Mouse (Mus musculus) thymus, adult 2 months (tissue): ENCODE measurements at regions not wholly inside any gene's neighbourhood (a gene's known extent, or its start where the extent isn't known, plus 50 kb on each side); places are given as distances from the start of the nearest gene placed in this dataset.

ENCODE experiments used
- DNase-seq: peaks from one replicate; pipeline ENCODE4 v3.0.0; 2021
- H3K27ac ChIP-seq: fragments of 200-500 bp; 2 replicates; pipeline ENCODE4 v1.5.1; 2012; ENCODE audit warnings: low read length, control low read depth; ENCODE audit not compliant: control insufficient read depth, insufficient read depth
- H3K27me3 ChIP-seq: fragments of 200-500 bp; 2 replicates; pipeline ENCODE4 v1.6.1; 2012; ENCODE audit warnings: mild to moderate bottlenecking, low read length, moderate library complexity, mixed read lengths; ENCODE audit not compliant: control insufficient read depth, insufficient read depth
- H3K36me3 ChIP-seq: fragments of 200-500 bp; 2 replicates; pipeline ENCODE4 v1.6.1; 2012; ENCODE audit warnings: mild to moderate bottlenecking, low read length, moderate library complexity; ENCODE audit not compliant: control insufficient read depth, insufficient read depth
- H3K4me1 ChIP-seq: fragments of 200-500 bp; replicated peaks from 2 replicates; pipeline ENCODE4 v1.6.1; 2012; ENCODE audit warnings: low read length; ENCODE audit not compliant: control insufficient read depth, insufficient read depth
- H3K4me3 ChIP-seq: fragments of 200-500 bp; 2 replicates; pipeline ENCODE4 v1.5.1; 2012; ENCODE audit warnings: mild to moderate bottlenecking, low read length, control low read depth, moderate library complexity; ENCODE audit not compliant: control insufficient read depth, insufficient read depth
- CTCF ChIP-seq: fragments of 200-500 bp; IDR thresholded peaks from 2 replicates; pipeline ENCODE4 v1.5.1; 2012; ENCODE audit warnings: mild to moderate bottlenecking, control low read depth, low read length, moderate library complexity, borderline replicate concordance; ENCODE audit not compliant: control insufficient read depth, poor library complexity, insufficient read depth; ENCODE audit errors: extremely low read depth
- POLR2A ChIP-seq: fragments of 200-500 bp; IDR thresholded peaks from 2 replicates; pipeline ENCODE4 v1.6.1; 2012; ENCODE audit warnings: mild to moderate bottlenecking, low read length, control low read depth, moderate library complexity; ENCODE audit not compliant: control insufficient read depth, poor library complexity, insufficient read depth; ENCODE audit errors: extremely low read depth
- WGBS: fragments of 180-500 bp; shearing (Covaris S2); methylation state at CpG from one replicate; pipeline ENCODE4 v1.1.7; 2018; 5-methylcytosine and 5-hydroxymethylcytosine counted together

DNA sequence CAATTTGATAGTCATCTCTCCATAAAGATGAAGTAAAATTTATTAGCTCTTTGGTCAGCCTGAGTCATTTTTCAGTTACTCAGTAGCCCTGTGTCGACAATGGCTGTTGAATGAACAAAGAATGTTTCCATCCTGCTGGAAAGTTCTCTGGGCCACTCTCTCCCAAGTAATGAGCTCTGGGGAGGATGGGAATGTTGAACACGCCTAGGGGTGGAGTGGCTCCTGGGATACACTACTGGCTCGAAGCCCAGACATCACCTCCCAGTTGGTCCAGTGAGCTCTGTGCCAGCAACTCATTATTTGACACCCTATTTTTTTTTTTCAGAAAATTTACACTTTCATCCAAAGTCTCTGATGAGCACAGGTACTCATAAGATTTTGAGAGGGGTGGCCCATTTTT lies 174.1 kb downstream of the Tmem26 start:
- H3K4me1 ChIP-seq, result no peaks in the 10 kb centered on the region
- DNase-seq, result no peak
- H3K4me3 ChIP-seq, result no peak overlapping the region
- H3K27me3 ChIP-seq, result no peaks in the 10 kb centered on the region
- no peak overlapping the region for H3K27ac ChIP-seq
- no peaks in the 10 kb centered on the region for H3K36me3 ChIP-seq
- TF ChIP-seq POLR2A (no peak), CTCF (no peak)
- 88% methylated on average over 3 of the region's 3 CpGs for WGBS

DNA sequence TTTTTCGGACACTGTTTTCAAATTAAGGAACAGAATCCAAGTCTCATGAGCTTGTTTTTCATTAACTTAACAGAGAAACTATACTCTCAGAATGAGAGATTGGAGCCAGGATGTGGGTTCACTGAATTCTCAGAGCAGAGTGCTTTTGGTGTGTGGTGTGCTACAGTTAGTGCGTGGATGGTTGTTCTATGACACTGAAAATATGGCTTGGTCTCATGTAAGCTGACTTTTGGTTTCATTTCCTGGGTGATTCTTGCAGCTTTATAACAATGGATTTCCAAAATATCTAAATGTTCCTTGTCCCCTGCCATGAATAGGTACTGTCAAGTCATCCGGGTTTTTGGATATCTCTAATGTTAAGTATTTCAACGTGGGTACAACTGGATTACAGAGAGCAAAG lies 177.7 kb downstream of the Tmem26 start:
- WGBS, result 60% methylated on average over 4 of the region's 4 CpGs
- Histone ChIP-seq H3K27me3 (no peaks in the 10 kb centered on the region), H3K27ac (no peak overlapping the region), H3K36me3 (no peaks in the 10 kb centered on the region), H3K4me3 (no peak overlapping the region), H3K4me1 (no peaks in the 10 kb centered on the region)
- no peak for DNase-seq
- no peak for TF ChIP-seq CTCF
- TF ChIP-seq POLR2A, result no peak

DNA sequence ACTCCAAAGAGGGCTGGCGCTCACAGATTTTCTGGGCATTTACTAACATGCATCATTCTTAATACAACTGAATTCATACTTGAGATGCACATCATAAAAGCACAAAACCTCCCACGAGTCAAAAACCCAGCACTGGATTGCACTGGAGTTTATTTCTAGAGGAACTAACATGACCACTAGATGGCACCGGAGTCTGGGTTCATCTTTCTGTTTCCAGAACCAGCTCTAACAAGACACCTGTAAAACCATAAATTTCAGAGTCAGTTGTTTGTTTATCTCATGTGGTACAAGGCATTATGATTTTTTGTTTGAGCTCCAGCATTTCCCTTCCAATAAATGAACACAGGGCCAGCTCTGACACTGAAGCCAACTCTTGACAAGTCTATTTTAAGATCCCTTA lies 179.2 kb downstream of the Tmem26 start:
- TF ChIP-seq CTCF (no peak), POLR2A (no peak)
- no peak overlapping the region for H3K4me3 ChIP-seq
- 37% methylated on average over 3 of the region's 3 CpGs for WGBS
- no peak overlapping the region for H3K27ac ChIP-seq
- H3K4me1 ChIP-seq, result no peaks in the 10 kb centered on the region
- no peaks in the 10 kb centered on the region for H3K27me3 ChIP-seq
- H3K36me3 ChIP-seq, result no peaks in the 10 kb centered on the region
- peak; percentile 4 for DNase-seq

DNA sequence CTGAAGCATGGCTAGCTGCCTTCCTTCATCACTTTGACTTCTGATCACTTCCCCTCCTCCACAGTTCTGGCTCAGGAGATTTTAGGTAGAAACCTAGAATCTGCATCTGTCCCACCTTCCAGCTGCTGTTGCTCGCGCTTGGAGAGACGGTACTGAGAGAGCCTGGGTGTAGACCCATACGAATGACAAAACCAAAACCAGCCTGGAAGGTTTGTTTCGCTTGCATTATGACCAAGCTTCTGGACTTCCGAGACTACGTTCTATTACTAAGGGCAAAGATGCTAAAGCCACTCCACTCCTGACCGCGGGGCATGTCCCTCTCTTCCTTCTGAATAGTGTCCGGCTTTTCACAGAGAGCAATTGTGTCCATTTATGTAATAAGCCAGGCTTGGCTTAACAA lies 180.9 kb downstream of the Tmem26 start:
- Histone ChIP-seq H3K36me3 (no peaks in the 10 kb centered on the region), H3K27ac (no peak overlapping the region), H3K4me1 (no peaks in the 10 kb centered on the region), H3K4me3 (no peak overlapping the region), H3K27me3 (no peaks in the 10 kb centered on the region)
- 98% methylated on average over 10 of the region's 10 CpGs for WGBS
- TF ChIP-seq POLR2A, result no peak
- TF ChIP-seq CTCF, result no peak
- DNase-seq, result no peak

DNA sequence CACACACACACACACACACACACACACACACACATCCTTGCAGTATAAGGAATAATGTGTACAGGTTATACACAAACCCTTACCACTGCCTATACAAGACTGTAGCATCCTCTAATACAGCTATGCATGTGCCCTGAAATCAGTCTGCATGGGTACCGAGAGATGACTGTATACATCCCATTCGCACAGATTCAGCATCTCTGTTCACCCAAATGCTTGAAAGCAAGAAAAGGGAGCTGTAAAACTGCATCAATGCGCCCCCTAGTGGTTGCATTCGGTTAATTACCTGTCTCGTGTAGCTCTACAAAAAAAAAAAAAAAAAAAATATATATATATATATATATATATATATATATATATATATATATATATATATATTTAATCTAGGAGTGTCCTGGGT lies 184.8 kb downstream of the Tmem26 start:
- no peaks in the 10 kb centered on the region for H3K27me3 ChIP-seq
- no peak overlapping the region for H3K27ac ChIP-seq
- no peaks in the 10 kb centered on the region for H3K36me3 ChIP-seq
- H3K4me1 ChIP-seq, result no peaks in the 10 kb centered on the region
- TF ChIP-seq POLR2A, result no peak
- TF ChIP-seq CTCF, result no peak
- peak; percentile 33 for DNase-seq
- WGBS, result 10% methylated on average over 5 of the region's 5 CpGs
- no peak overlapping the region for H3K4me3 ChIP-seq

DNA sequence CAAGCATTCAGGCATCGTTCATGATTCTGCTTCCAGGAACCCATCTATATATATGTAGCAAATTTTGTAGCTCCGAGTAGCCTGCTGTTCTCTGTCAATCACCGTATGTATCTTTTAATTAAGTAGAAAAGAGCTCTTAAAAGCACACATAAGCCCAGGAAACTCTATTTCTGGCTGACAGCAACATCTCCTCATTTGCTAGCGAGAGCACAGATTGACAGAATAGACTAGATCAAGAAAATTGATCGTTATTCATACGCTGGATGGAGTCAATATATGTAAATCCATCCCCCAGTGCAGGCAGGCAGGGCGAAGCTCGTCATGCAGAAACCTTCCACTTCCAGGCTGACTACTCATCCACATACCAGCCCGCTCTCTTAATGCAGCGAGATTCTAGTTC lies 185.6 kb downstream of the Tmem26 start:
- H3K36me3 ChIP-seq, result no peaks in the 10 kb centered on the region
- WGBS, result 86% methylated on average over 10 of the region's 10 CpGs
- H3K27me3 ChIP-seq, result no peaks in the 10 kb centered on the region
- H3K4me1 ChIP-seq, result no peaks in the 10 kb centered on the region
- no peak for DNase-seq
- H3K4me3 ChIP-seq, result no peak overlapping the region
- TF ChIP-seq CTCF (no peak), POLR2A (no peak)
- H3K27ac ChIP-seq, result no peak overlapping the region

DNA sequence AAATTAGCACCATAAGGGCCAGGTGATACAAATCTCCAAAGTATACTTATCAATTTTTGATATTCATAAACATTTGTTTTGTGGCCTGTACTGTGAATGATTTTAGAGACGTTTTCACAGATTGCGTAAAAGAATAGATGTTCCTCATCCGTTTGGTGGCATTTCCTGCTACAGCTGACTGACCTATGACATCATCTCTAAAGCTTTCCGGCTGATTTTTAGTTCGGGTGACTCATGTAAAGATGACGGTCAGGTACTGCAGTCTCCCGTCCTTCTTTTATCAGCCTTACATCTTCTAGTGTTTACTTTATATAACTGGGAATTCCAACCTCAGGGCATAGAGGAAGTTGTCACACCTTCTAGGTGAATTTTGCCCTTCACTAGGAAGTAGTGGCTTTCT lies 192.7 kb downstream of the Tmem26 start:
- Histone ChIP-seq H3K27ac (no peak overlapping the region), H3K27me3 (no peaks in the 10 kb centered on the region), H3K36me3 (no peaks in the 10 kb centered on the region), H3K4me3 (no peak overlapping the region), H3K4me1 (no peaks in the 10 kb centered on the region)
- 27% methylated on average over 7 of the region's 7 CpGs for WGBS
- TF ChIP-seq CTCF (no peak), POLR2A (no peak)
- DNase-seq, result no peak
